Mouse (Mus musculus): ENCODE results near the gene Gm2832. TPM values are rescaled to one million over a fixed set of nuclear protein-coding genes. Genes with fewer than 3 reads are reported as not detected.

The Gm2832 gene
- not detected for total RNA-seq (2023)

GRCm38 (mm10) chr14:41278505-41278904 is at the start of gene Gm2832:
Gene Gm2832 (plus strand): TSS chr14:41278805.

Other genes with a start within 250 kb of the Gm2832 start
- gene Dydc2, start 209.6 kb upstream of the Gm2832 start, total RNA-seq (2023) = not detected
- gene Dydc1, start 205.9 kb upstream of the Gm2832 start, total RNA-seq (2023) = not detected
- gene Mat1a, start 173.8 kb upstream of the Gm2832 start, total RNA-seq (2023) = not detected
- gene Sftpa1, start 147.0 kb upstream of the Gm2832 start, total RNA-seq (2023) = not detected
- not detected for gene Mbl1, start 127.3 kb upstream of the Gm2832 start, total RNA-seq (2023)
- gene Sftpd, start 93.7 kb upstream of the Gm2832 start, total RNA-seq (2023) = not detected
- gene Gm5798, start 69.8 kb downstream of the Gm2832 start, total RNA-seq (2023) = not detected
- gene Gm7945, start 107.6 kb downstream of the Gm2832 start, total RNA-seq (2023) = not detected
- not detected for gene Gm6482, start 129.5 kb downstream of the Gm2832 start, total RNA-seq (2023)
- not detected for gene Gm7954, start 174.7 kb downstream of the Gm2832 start, total RNA-seq (2023)
- not detected for gene Gm3486, start 210.7 kb downstream of the Gm2832 start, total RNA-seq (2023)